ENCODE assay signal across 8 mouse cellular contexts in genomic region chr11:77078273-77079134, GRCm38 (mm10). TPM values are rescaled to one million over a fixed set of nuclear protein-coding genes. Genes with fewer than 3 reads are reported as not detected.
DNase-seq lines count a peak whose midpoint lies in the region; ATAC-seq lines count a peak whose summit lies in the region.

Nsrp1 (minus strand) TSS chr11:77078435.

- WGBS in intestine, embryonic 14.5 days: 4% methylated on average over 48 of the region's 48 CpGs

- peak within 1 kb of the TSS; percentile 64 for H3K4me2 ChIP-seq in intestine, embryonic 14.5 days (ENCODE audit: low read length)

- peak within 1 kb of the TSS; percentile 62 for H3K4me3 ChIP-seq in intestine, embryonic 14.5 days (ENCODE audit: low read depth, low read length)

- H3K36me3 ChIP-seq in intestine, embryonic 14.5 days (ENCODE audit: control insufficient read depth, insufficient read depth, low read length): peaks cover 29% of the 10 kb centered on the region

- H3K4me1 ChIP-seq in intestine, embryonic 14.5 days (replicated peaks; ENCODE audit: control insufficient read depth, insufficient read depth, low read length): no peaks in the 10 kb centered on the region

- peak; percentile 99 for ATAC-seq in intestine, embryonic 14.5 days (replicated peaks; ENCODE audit: low FRiP score, low TSS enrichment, low read depth)

- peak within 1 kb of the TSS; percentile 84 for H3K27ac ChIP-seq in intestine, embryonic 14.5 days (ENCODE audit: low read depth)

- peak within 1 kb of the TSS; percentile 76 for H3K9ac ChIP-seq in intestine, embryonic 14.5 days (ENCODE audit: low read length)

- H3K9me3 ChIP-seq in intestine, embryonic 14.5 days (ENCODE audit: control insufficient read depth, low read length): no peaks in the 10 kb centered on the region

- intact Hi-C loops in gastrocnemius, postnatal 14 days (cut with DNase I; ENCODE audit: low total_unique reads): no loop called here
- intact Hi-C loops in left cerebral cortex, postnatal 14 days (cut with DNase I): loop anchor here (5.0 kb wide), 1 partner anchor 81 kb away; the partner anchor contains the start of gene Slc6a4

- peak; percentile 93 to 97 for DNase-seq in adrenal gland, adult (ENCODE audit: inconsistent age in 2 of 2, low spot score in 1 of 2)
- peak; percentile 98 for DNase-seq in embryo, embryonic 10.5 days (ENCODE audit: low spot score)
- peak; percentile 93 for DNase-seq in gastrocnemius, postnatal 14 days
- DNase-seq in intestine, embryonic 14.5 days (ENCODE audit: low spot score): peak; percentile 95
- peak; percentile 93 to 95 for DNase-seq in left cerebral cortex, postnatal 14 days (ENCODE audit: low spot score in 2 of 2)
- DNase-seq in mesoderm, embryonic 11.5 days (ENCODE audit: low read depth, low spot score): peak; percentile 95
- DNase-seq in right cerebral cortex, postnatal 36 days (ENCODE audit: low spot score in 2 of 2): peak; percentile 92 to 94
- peak; percentile 89 for DNase-seq in yolk sac, embryonic 10.5 days (ENCODE audit: low spot score)

- no peaks in the 10 kb centered on the region; the same call in 1 of the 2 replicates for H3K27me3 ChIP-seq in intestine, embryonic 14.5 days (replicated peaks; ENCODE audit: control insufficient read depth, insufficient read depth, low read length)

RNA-seq across cellular contexts. Expression of gene Nsrp1, which starts in this region (rescaled TPM):
- total RNA-seq in gastrocnemius, postnatal 14 days (2021): 10 to 100 TPM; 11.2 to 13.7 TPM
- 53.3 and 53.6 TPM in 2 replicates for polyA plus RNA-seq in intestine, embryonic 14.5 days (2014; fragmentation: Nextera tagmentation; extraction: Ambion mirVana)
- total RNA-seq in left cerebral cortex, postnatal 14 days (2021): 10 to 100 TPM; 13.7 to 16.1 TPM

Comparison
In these comparisons a context has a peak if more than half of its experiments do, and no peak if none do; other contexts are left out.
1. Peak in every context shown above with its lines: DNase-seq, ATAC-seq, H3K4me3 ChIP-seq and H3K27ac ChIP-seq.